Mouse (Mus musculus) neural tube, embryonic 15.5 days (tissue): Measurements from ENCODE around the gene Cct4. TPM values are rescaled to one million over a fixed set of nuclear protein-coding genes. Genes with fewer than 3 reads are reported as not detected.

ENCODE experiments used
- ATAC-seq: fragments of 200-750 bp; cut with Nextera tagmentation; 2 replicates; pipeline ENCODE4 v1.8.0; 2017; ENCODE audit warnings: mild to moderate bottlenecking, moderate TSS enrichment, moderate library complexity; ENCODE audit not compliant: low FRiP score
- H3K27ac ChIP-seq: fragments of 300-500 bp; sonication (generic); replicated peaks from 2 replicates; pipeline ENCODE4 v1.5.1; 2015; ENCODE audit warnings: mild to moderate bottlenecking, inconsistent platforms
- H3K27me3 ChIP-seq: fragments of 300-500 bp; sonication (generic); replicated peaks from 2 replicates; pipeline ENCODE4 v1.6.1; 2015; ENCODE audit warnings: inconsistent platforms
- H3K36me3 ChIP-seq: fragments of 300-500 bp; sonication (generic); 2 replicates; pipeline ENCODE4 v1.6.1; 2015; ENCODE audit warnings: inconsistent platforms
- H3K4me1 ChIP-seq: fragments of 300-500 bp; sonication (generic); 2 replicates; pipeline ENCODE4 v1.6.1; 2015; ENCODE audit warnings: inconsistent platforms
- H3K4me2 ChIP-seq: fragments of 300-500 bp; sonication (generic); 2 replicates; pipeline ENCODE4 v1.6.1; 2015; ENCODE audit warnings: inconsistent platforms, mild to moderate bottlenecking, moderate library complexity
- H3K4me3 ChIP-seq: fragments of 300-500 bp; sonication (generic); replicated peaks from 2 replicates; pipeline ENCODE4 v1.5.1; 2015; ENCODE audit warnings: mild to moderate bottlenecking, inconsistent platforms
- H3K9ac ChIP-seq: fragments of 300-500 bp; sonication (generic); replicated peaks from 2 replicates; pipeline ENCODE4 v1.6.1; 2015; ENCODE audit warnings: mild to moderate bottlenecking, inconsistent platforms
- H3K9me3 ChIP-seq: fragments of 300-500 bp; sonication (generic); replicated peaks from 2 replicates; pipeline ENCODE4 v1.6.1; 2016; ENCODE audit warnings: inconsistent platforms
- WGBS: fragments of 180-500 bp; shearing (Covaris S2); methylation state at CpG from one replicate; pipeline ENCODE4 v1.1.7; 2015; ENCODE audit warnings: mixed read lengths; 5-methylcytosine and 5-hydroxymethylcytosine counted together
- polyA plus RNA-seq: library from polyadenylated mRNA; unstranded; fragments of >200 nt; fragmentation: Nextera tagmentation; extraction: Ambion mirVana; gene quantifications from 2 replicates; pipeline ENCODE4 v1.2.1, GENCODE M21; 2015

Cct4 gene
- polyA plus RNA-seq, 1 experiment from 2014 or later, result 261 TPM

GRCm38 (mm10) chr11:23049642-23050041, 59.3 kb downstream of the Cct4 start:
- no peak for ATAC-seq

GRCm38 (mm10) chr11:23052353-23052752, 62.0 kb downstream of the Cct4 start:
- ATAC-seq, result no peak
- no peak overlapping the region for H3K4me2 ChIP-seq

More at GRCm38 (mm10) chr11:23049642-23050041, 59.3 kb downstream of the Cct4 start:
- Histone ChIP-seq H3K27ac (no peak overlapping the region), H3K4me3 (no peak overlapping the region), H3K9me3 (no peaks in the 10 kb centered on the region), H3K4me2 (no peak overlapping the region), H3K27me3 (no peaks in the 10 kb centered on the region), H3K9ac (no peak overlapping the region), H3K4me1 (0 out of 2 replicates have a peak, but pooled peaks cover 5% of the 10 kb centered on the region), H3K36me3 (no peaks in the 10 kb centered on the region)

More at GRCm38 (mm10) chr11:23052353-23052752, 62.0 kb downstream of the Cct4 start:
- H3K9me3 ChIP-seq, result no peaks in the 10 kb centered on the region
- no peak overlapping the region for H3K27ac ChIP-seq
- no peaks in the 10 kb centered on the region for H3K36me3 ChIP-seq
- 67% methylated on average over 4 of the region's 4 CpGs for WGBS
- no peak overlapping the region for H3K9ac ChIP-seq
- no peaks in the 10 kb centered on the region for H3K27me3 ChIP-seq
- no peak overlapping the region for H3K4me3 ChIP-seq
- 0 out of 2 replicates have a peak, but pooled peaks cover 5% of the 10 kb centered on the region for H3K4me1 ChIP-seq

Other genes with a start within 250 kb of the Cct4 start
- 2.3 and 5.5 TPM in 2 replicates for gene B3gnt2, start 129.6 kb upstream of the Cct4 start, polyA plus RNA-seq
- 9.5 and 9.7 TPM in 2 replicates for gene Zrsr1, start 18.5 kb upstream of the Cct4 start, polyA plus RNA-seq
- 4.3 and 8.4 TPM in 2 replicates for gene Gm28048, start 8.4 kb upstream of the Cct4 start, polyA plus RNA-seq
- 243 and 255 TPM in 2 replicates for gene Commd1, start 8.1 kb upstream of the Cct4 start, polyA plus RNA-seq
- gene Fam161a, start 17.0 kb downstream of the Cct4 start, polyA plus RNA-seq, result 3.2 and 5.3 TPM in 2 replicates